Mouse (Mus musculus): ENCODE data around the gene Thsd7b.
"Not testable (repeated sequence)": the region's sequence is repeated elsewhere in the genome, so short reads cannot be mapped to it uniquely, and the experiment has no call there.

Gene Thsd7b

DNA sequence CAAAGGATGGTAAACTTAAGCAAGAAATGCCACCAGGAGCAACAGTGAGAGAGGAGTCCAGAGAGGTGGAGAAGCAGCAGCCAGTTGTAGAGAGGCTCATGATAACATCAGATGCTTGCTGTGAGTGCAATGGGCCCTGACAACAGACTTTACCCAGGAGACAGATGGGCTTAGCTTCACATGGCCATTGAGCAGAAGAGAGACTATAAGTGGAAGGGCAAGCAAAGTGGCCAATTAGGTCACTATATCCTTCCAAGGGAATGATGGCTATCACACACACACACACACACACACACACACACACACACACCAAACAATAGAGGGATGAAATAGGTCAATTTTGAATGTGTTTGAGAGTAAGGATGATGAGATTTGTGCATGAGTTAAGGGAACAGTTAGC, 565.4 kb downstream of the Thsd7b start:
- no peak for DNase-seq (ENCODE audit: low spot score in 2 of 2)

DNA sequence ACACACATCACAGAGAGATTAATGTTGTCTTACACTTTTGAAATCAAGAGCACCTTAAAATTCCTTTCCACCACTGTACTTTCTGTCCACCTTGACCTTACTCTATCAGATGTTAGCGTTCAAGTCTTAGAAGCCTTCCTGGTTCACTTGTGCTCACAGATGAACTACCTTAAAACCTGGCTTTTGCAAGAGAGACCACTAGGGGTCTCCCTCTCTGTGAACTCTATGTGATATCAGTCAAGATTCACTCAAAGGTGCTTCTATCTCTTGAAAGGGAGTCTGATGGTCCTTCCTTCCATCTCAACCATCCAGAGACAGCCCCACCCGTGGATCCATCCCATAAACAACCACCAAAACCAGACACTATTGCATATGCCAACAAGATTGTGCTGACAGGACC, 570.3 kb downstream of the Thsd7b start:
- no peak for DNase-seq (ENCODE audit: low spot score in 2 of 2)

DNA sequence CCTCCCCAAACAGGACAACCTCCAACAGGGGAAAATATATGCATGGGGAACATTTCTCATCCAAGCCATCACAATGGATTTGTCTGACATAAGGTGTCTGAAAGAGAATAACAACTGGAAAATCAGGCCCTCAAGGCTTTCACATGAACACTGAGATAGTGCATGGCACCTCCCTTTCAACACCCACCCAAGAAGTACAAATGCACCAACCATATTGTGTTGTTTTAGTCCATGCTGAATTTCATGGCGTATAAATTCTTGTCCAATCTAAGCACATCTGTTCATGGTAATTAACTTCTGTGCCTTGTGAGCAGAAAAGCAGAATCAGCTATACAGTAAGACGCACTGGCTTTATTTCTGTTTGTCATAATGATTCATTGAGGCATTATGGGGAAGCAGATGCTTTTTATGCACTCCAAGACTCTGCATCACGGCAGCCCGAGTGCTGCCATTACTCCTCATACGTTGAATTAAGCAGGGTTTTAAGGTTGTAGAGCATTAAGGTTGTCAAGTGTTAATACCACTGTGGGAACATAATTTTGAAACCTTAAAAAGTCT, 577.0 kb downstream of the Thsd7b start:
- DNase-seq (ENCODE audit: low spot score in 2 of 2) = no peak

DNA sequence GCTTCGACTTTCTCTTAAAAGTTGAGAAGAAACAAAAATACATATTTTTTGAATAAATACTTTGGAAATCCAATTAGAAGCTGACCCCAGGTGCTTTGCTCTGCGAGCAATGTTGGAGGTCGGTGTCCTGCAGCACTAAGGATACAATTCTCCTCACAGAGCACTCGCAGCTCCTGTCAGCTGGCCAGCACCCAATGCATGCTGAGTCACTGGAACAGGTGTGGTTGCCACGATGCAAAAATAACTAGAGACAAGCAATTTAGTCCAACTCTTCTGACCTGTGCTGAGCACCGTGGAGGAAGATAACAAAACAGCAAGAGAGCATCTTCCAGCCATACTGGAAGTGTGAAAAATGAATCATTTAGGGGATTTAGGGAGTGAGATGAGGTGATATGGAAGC, 594.6 kb downstream of the Thsd7b start:
- no peak for DNase-seq (ENCODE audit: low spot score in 2 of 2)

DNA sequence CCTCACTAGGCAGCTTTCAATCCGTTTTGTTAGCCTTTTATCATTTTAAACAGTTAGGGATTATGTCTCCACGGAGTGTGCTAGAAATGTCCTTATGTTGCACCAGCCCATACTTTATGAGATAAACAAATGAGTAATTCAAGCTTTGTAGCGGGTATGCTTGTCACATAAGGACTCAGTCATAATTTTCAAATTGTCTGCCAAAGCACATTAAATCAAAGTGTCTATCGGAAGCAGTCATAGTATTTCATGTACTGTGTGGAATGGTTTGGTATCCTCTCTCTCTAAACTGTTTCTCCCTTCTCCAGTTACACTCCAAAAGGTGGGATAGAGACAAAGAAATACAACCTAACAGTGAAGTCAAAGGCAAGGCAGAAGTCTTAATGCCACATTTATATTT, 601.3 kb downstream of the Thsd7b start:
- DNase-seq (ENCODE audit: low spot score in 2 of 2) = no peak

DNA sequence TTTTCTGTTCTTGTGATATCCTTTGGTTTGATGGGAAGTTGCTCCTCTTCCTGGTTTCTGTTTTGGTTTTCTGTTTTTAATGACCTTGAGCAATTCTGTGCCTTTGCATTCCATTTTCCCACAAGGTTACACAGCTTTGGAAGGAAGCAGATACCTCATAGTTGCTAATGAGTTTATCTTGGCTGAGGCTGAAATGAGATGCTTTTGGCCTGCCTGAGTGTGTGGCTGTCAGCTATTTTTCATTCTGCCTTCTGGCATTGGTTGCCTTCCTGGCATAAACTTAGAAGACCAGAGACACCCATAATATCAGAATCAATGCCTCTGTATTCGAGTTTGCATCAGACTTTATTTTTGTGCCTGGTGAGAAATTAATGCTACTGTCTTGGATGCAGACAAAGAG, 614.8 kb downstream of the Thsd7b start:
- DNase-seq (ENCODE audit: low spot score in 2 of 2) = no peak

DNA sequence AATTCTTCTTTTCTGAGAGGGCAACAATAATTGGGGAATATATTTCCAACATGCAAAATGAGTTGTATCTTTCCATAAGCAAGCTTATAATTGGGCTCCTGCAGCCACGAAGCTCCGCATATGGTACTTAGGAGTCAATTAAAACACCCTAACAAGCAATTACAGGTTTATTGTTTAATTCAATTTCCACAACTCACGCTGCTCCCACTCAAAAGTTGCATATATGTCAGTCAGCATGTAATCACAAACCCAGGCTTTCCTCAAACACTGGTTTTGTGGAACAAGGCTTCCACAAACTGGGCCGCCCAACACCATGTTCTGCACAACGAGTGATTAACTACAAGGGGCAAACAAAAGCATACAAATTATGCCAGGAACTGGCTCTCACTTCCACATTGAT, 625.0 kb downstream of the Thsd7b start:
- no peak for DNase-seq (ENCODE audit: low spot score in 2 of 2)

DNA sequence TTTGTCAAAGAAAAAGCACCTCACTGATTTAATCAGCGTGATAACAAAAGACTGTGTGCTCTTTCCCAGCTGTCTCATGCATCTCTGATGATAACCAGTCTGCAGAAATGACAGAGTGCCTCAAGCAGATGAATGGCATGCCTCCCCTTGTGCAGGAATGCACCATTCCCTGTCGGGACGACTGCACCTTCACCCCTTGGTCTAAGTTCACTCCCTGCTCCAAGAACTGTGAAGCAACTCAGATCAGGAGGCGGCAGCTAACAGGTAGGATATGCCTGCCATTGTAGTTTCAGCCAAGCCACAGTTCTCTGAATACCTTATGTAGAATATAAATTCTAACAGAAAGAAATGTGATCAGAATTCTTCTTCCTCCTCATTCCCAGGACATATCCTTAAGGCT, 642.4 kb downstream of the Thsd7b start:
- no peak for DNase-seq (ENCODE audit: low spot score in 2 of 2)

DNA sequence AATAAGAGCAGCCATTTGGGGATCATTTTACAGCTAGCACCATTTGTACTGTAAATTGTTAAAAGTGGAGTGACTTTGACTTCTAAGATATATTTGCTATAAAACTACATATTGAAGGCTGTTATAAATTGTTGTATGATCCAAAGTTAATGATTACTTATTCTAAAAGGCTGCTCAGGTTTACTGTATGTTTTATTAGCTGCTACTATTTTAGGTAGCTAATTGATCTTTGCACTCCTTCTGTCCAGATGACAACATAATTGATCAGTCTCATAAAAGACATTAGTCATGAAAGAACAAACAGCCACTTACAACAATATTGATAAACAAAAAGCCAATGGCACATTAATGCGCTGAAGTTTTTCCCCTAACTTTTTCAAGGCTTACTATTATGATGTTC, 644.5 kb downstream of the Thsd7b start:
- DNase-seq (ENCODE audit: low spot score in 2 of 2) = no peak

DNA sequence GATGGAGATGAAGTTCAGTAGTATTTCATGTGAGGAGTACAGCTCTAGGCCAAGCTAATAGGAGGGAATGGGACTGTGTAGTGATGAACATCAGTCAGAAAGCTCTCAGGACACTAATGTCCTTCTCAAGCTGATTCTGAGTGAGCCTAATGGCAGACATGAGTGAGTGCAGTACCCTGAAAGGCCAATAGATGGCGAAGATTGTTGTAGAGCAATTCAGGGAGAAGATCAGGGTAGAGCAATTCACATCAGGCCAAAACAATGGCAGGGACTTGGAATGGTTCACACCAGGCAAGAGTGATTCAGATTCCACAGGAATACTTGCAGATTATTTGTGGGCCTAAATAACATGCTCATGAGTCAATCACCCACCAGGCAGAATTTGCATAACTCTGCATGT, 646.3 kb downstream of the Thsd7b start:
- DNase-seq (ENCODE audit: low spot score in 2 of 2) = no peak

DNA sequence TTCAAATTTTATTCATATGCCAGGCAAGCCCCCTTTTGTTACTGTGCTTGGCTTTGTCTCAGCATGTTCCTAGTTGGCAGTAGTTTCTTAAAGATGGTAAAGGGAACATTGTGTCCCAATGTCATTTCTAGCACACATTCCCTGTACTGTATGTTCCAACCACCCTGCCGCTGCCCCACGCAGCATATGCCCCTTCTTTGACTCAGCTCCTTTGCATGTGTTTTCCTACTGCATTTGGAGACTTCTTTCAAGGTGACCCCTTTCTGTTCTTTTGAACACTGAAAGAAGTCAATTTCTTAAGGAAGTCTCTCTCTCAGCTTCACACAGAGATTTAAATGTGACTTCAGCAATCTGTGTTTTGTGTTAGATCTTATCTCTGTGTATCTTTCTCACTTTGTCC, 657.9 kb downstream of the Thsd7b start:
- DNase-seq (ENCODE audit: low spot score in 2 of 2) = no peak

DNA sequence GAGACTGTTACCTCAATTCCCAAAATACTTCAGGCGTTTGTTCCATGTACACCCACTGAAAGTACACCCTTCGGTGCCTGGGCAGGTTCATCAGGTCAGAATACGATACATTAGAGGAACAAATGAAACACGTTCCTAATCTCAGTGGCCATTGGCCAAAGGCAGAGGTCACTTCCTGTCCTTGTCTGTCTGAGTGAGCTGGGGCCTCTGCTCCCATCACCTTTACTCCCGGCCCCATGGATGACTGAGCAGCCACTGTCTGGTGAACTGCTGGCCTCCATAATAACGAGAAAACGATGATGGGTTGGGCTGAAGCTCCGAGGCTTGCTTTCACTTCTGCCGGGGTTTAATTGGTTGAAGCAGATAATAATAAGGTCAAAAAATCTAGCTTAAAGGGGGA, 670.0 kb downstream of the Thsd7b start:
- DNase-seq (ENCODE audit: low spot score in 2 of 2) = no peak

DNA sequence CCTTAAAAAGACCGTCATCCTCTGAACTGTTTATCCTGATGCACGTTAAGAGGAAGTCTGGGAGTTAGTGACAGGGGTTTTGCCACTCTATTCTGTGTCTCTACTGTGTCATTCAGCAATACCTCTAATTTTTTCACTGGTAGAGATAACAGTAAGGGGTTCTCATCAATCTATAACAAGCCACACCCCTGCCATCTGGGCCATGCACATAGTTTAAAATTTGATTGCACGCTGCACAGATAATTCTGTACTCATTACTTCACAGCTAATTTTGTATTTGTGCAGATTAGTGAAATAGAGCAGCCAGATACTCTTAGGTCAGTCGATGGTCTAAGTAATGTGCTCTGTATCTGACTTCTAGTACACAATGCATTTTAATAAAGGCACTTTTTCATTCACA, 673.9 kb downstream of the Thsd7b start:
- no peak for DNase-seq (ENCODE audit: low spot score in 2 of 2)

DNA sequence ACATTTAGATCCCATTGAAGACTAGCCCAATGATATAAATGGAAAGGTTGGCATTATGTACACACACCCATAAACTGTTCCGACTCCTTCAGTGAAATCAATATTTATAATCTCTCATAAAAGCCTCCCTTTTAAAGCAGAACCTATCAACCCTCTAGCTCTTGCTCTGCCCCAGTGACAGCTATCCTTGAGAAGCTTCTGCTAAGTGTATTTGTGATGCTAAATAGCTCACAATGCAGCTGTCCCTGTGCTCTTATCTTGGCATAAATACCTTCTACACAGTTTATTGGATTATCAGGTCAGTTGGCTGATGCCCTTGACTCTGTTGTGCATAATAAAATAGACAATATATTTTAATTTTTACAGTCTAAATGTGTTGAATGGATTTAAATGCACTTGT, 682.4 kb downstream of the Thsd7b start:
- no peak for DNase-seq (ENCODE audit: low spot score in 2 of 2)

DNA sequence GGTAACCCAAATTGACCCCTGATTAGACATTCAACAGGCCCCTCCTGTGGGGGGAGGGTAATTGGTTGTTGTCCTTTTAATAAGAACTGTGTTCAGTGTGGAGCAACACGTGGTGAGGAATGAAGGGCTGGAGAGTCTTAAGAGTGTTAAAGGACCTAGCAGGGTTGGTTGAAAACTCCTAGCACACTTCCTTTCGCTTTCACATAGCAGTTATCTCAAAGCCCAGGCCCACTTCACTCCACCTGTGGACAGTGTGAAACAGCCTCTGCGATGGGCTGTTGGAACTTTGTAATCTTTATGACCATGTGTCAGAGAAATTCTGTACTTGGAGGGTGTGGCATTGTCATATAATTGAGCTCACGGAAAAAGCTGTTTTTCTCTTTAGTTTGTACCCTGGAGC, 683.5 kb downstream of the Thsd7b start:
- DNase-seq (ENCODE audit: low spot score in 2 of 2) = no peak

DNA sequence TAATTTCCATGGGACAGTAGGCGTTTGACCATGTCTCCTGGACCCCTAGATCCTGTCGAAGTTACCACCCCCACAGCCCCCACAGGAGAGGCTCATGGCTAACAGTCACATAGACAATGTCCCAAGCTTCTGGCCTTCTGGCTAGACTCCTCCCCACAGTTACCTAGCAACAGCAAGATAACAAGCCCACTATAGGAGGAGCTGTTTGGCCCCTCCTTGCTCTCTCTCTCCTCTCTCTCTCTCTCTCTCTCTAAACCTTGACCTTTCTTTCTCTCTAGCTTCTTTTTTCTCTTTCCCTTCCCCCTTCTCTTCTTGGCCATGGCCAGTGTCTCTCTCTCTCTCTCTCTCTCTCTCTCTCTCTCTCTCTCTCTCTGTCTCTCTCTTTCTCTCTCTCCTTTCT, 686.2 kb downstream of the Thsd7b start:
- DNase-seq (ENCODE audit: low spot score in 2 of 2) = not testable (repeated sequence)

DNA sequence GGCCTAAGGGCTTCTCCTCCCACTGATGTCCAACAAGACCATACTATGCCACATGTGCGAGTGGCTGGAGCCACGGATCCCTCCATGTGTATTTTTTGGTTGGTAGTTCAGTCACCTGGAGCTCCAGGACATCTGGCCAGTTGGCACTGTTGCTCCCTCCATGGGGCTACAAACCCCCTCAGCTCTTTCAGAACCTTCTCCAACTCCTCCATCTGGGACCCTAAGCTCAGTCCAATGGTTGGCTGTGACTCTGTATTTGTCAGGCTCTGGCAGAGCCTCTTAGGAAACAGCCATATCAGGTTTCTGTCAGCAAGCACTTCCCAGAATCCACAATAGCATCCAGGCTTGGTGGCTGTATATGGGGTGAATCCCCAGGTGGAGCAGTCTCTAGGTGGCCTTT, 690.1 kb downstream of the Thsd7b start:
- DNase-seq (ENCODE audit: low spot score in 2 of 2) = no peak

DNA sequence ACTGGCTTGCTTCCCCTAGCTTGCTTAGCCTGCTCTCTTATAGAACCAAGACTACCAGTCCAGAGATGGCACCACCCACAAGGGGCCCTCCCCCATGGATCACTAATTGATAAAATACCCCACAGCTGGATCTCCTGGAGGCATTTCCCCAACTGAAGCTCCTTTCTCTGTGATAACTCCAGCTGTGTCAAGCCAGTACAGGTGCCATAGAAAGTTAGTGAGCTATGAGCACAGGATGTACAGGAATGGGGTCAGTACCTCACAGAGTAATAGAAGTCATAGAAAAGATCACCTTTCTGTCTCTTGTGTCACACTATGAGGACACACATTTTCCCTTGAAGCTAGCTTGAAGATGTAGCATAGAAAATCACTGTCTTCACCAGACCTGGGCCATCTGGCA, 716.1 kb downstream of the Thsd7b start:
- not testable (repeated sequence) for DNase-seq (ENCODE audit: low spot score in 2 of 2)

DNA sequence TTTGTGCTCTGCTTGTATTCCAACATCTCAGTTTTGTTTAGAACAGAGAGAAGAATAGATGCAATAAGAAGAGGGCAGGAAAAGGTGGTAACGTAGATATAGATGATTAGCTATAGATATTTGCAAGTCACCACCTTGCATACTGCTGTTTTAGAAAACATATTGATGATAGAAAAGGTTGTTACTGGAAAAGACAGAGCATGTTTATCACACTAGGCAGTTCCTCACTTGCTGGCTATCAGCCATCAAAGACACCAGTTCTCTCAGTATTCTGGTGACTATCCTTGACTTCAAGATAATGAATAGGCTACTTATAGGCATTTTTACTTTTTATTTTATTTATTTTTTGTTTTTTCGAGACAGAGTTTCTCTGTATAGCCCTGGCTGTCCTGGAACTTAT, 717.7 kb downstream of the Thsd7b start:
- DNase-seq (ENCODE audit: low spot score in 2 of 2) = no peak

DNA sequence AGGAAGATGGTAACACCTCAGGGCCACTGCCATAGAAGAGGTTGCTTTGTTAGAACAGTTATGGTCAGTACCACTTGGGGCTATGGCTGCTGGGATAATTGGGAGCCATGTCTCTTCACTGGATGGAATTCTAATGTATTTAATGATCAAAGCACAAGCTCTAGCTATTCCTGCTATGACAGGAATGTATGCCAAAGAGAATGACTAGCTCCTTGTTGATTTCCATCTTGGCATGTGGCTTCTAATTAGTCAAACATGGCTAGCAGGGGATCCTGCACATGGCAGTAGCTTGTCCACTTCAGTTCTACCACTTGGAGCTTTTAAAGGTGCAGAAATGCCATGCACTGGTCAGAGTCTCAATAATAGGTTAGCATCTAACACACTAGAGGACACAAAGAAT, 781.9 kb downstream of the Thsd7b start:
- no peak for DNase-seq (ENCODE audit: low spot score in 2 of 2)

DNA sequence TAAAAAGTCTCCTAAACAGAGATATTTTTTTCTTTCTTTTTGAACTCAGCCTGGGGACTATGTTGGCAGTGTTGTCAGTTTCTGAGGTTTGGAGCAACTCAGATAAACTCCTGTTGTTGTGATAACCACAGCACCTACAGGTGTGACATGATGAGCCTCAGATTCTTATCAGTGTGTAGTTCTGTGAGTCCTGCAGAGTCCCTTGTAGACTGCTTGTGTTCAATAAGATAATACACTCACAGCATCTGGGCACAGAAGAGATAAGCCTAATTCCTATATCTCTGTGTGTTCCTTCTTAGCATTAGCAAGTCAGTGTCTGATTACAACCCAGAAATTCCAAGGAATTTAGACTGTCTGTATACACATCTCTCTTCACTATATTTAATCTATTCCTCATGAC, 789.0 kb downstream of the Thsd7b start:
- no peak for DNase-seq (ENCODE audit: low spot score in 2 of 2)

DNA sequence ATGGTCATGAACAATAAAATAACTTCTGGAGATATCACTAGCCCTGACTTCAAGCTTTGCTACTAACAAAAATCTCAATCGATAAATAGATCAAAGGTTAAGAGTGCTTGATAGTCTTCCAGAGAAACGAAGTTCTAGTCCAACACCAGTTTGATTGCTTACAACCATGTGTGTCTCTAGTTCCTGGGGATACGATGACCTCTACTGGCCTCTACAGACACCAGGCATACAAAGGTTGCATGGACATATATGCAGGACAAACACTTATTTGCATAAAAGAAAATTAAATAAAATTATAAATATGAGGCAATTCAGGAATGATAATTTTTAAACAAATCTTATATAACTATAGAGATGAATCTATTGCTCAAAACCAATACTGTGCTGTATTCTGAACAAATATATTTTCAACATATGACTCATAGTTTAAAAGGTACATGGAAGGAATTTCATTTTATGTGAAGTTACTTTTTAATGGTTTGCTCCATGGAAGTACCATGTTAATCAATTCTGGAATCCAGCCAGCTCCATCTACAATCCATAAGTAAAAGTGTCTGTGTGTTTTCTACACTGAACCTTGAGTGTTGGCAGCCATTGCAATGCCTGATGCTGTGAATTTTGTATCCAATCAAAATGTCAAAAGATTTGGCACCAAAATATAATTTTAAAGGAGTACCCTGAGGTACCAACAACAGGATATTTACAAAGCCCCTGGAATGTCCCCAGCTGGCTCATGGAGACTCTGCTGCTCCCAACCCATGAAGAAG, 793.3 kb downstream of the Thsd7b start:
- no peak for DNase-seq (ENCODE audit: low spot score in 2 of 2)

DNA sequence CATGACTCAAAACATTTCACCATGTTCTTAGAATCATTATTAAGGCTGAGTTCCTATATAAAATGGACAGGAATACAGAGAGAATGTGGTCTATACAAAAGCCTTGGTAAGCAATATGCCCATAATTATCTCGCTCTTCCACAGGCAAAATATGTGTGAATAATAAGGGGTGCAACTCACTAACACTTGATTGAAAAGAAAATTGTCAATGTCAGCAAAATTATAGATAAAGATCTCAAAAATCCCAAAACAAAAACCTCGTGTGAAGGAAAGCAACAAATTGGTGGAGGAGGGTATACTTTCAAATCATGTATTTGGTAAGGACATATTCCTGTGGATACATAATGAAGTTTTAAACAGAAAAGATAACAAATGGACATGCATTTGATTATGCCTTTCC, 810.7 kb downstream of the Thsd7b start:
- no peak for DNase-seq (ENCODE audit: low spot score in 2 of 2)

DNA sequence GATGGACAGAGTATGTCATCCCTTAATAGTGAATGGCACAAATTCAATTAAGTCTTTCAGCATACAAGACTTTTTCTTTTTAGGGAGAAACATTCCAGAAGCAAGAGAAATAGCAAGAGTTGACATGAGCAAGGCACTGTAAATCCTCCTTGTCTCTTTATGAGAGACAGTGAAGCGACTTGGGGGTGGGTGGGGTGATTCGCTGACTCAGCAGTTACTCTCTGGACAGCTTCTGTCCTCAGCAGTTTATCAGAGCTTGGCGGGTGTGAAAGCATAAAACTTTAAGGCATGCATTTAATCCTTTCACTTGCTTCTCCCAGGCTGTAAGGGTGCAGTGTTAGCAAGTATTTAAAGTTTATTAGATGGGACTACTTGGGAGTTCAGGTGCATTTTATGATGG, 812.1 kb downstream of the Thsd7b start:
- DNase-seq (ENCODE audit: low spot score in 2 of 2) = no peak

All from urinary bladder, adult 18-20 months (tissue).